Mouse (Mus musculus) liver, embryonic 14.5 days (tissue): Measurements from ENCODE around the gene Wdr35.

Experiments used
- CTCF ChIP-seq: IDR thresholded peaks from 2 replicates; pipeline ENCODE4 v1.5.1; 2016; ENCODE audit warnings: antibody characterized with exemption, low read depth, control low read depth
- EP300 ChIP-seq: IDR thresholded peaks from 2 replicates; pipeline ENCODE4 v1.6.1; 2016; ENCODE audit warnings: antibody characterized with exemption, low read depth

DNA sequence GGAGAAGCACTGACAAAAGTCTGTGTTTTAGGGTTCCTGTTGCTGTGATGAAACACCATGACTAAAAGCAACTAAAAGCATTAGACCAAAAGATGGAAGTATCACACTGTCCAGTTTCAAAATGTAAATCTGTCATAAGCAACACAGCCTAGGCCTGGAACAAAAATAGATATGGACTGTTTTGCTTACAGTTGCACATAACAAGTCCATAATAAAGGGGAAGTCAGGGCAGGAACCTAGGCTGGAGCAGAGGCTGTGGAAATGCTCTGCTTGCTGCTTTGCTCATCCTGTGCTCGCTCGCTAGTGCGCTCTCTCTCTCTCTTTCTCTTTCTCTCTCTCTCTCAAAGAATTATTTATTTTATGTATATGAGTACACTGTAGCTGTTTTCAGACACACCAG is 46.0 kb upstream of the Wdr35 start:
- TF ChIP-seq EP300 (no peak), CTCF (no peak)
